Mouse (Mus musculus) ES-Bruce4 (cell line): ENCODE results near the gene Oosp2.

ENCODE experiments used
- CTCF ChIP-seq: IDR thresholded peaks from one replicate; pipeline ENCODE4 v1.8.1; 2011; ENCODE audit warnings: low read depth, low read length
- EP300 ChIP-seq: IDR thresholded peaks from 2 replicates; pipeline ENCODE4 v1.6.1; 2011; ENCODE audit warnings: low read depth, low read length; ENCODE audit not compliant: insufficient read depth
- POLR2A ChIP-seq: IDR thresholded peaks from one replicate; pipeline ENCODE4 v1.8.1; 2011; ENCODE audit warnings: low read length; ENCODE audit not compliant: insufficient read depth

- TF ChIP-seq CTCF (peak; percentile 14), POLR2A (no peak), EP300 (no peak)
Observed at GRCm38 (mm10) chr19:11602026-11602425, 58.3 kb downstream of the Oosp2 start.
